Mouse (Mus musculus): ENCODE measurements at regions not wholly inside any gene's neighbourhood (a gene's known extent, or its start where the extent isn't known, plus 50 kb on each side); places are given as distances from the start of the nearest gene placed in this dataset.
A peak's percentile ranks its signal among the peaks of the same experiment; 100 is the strongest.

DNA sequence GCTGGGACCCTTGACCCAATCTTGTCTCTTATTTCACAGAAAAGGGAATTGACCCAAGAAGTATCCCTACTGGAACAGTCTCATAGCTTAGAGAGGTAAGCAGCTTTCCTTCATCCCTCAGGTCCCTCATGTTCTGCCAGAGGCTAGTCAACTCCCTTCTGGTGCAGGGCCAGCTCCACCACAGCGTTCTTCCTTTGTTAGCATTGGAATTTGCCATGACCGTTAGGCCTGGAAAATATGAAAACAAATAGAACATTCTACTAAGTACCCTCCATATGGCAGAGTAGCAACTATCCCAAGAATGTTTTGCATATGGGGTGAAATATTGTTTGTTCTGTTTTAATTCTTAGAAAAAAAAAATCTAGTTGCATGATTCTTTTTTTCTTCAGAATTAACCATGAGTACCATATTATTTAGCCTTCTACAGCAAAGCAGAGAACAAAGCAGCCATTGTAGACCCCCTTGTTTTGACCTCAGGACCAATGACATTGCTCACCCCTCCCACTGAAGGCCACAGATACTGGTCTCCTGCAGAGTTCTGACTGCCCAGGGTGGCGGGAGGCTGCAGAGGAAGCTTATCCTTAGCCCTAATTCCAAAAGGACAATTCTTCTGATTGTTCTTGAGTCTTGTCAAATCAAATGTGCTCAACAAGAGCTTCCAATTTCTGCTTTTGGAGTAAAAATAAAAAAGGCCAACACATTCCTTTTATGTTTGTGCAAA, 78.1 kb upstream of the Ehbp1 start:
- no peak for DNase-seq (ENCODE audit: low read depth, low spot score)

DNA sequence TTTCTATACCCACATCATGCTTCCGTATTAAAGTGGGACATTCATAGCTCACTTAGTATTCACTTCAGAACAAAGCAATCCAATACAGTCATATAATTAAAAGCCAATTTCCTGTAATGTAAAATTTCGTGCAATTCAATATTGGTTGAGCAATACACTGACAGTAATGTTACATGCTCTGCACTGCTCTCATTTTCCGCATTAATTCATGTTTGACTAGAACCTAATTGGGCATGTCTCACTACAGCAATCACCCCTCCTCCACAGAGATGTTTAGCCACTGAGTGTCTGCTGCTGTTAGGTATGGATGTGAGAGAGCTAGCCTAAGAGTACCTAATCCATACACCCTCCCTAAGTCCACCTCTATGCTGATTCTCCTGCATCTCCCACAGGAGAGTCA, 79.7 kb upstream of the Ehbp1 start:
- no peak for DNase-seq (ENCODE audit: low read depth, low spot score)

DNA sequence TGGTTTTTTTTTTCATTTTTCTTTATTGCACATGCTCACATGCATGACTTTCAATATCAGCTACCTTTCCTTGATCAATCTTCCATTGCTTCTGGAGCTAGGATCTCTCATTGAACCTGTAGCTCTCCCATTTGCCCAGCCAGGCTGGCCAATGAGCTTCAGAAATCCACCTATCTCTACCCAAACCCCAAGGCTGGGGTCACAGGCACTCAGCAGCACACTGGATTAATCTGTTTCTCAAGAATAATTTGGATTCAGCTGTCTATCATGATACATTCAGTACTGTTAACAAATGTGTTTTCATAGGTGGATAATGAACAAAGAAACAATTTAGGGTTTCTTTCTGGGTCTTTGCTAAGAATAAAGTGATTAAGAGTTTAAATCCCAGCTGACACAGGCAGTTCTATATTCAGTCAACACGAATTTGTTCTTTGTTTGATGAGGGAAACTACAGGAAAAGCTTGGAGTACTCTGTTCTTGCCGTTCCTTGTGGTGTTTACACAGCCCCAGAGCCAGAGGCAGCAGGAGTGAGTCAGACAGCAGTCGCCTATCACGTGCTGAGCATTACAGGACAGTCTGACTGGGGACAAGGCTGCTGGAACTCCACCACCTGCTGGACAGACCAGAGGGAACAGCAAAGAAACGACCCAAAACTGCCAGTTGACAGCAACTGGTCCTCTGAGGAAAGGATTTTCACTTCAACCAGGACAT, 74.6 kb upstream of the Tmem17 start:
- DNase-seq (ENCODE audit: low read depth, low spot score): peak; percentile 80

DNA sequence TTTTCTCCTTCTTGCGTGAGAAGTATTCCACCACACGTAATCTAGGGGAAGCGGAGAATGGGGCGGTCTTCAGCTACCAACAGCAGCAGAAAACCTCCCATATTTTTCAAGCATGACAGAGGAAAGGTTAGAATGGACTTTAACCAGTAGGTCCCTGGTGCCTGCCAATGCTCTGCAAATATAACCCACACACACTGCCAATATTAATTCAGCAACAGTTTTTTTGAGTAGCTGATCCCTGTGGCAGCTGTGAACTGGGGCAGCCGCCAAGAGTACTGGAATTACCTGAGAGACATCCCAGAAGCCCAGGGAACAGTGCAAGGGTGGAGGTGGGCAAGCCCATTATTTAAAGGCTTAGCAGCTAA, 74.1 kb upstream of the Tmem17 start:
- DNase-seq (ENCODE audit: low read depth, low spot score): no peak

DNA sequence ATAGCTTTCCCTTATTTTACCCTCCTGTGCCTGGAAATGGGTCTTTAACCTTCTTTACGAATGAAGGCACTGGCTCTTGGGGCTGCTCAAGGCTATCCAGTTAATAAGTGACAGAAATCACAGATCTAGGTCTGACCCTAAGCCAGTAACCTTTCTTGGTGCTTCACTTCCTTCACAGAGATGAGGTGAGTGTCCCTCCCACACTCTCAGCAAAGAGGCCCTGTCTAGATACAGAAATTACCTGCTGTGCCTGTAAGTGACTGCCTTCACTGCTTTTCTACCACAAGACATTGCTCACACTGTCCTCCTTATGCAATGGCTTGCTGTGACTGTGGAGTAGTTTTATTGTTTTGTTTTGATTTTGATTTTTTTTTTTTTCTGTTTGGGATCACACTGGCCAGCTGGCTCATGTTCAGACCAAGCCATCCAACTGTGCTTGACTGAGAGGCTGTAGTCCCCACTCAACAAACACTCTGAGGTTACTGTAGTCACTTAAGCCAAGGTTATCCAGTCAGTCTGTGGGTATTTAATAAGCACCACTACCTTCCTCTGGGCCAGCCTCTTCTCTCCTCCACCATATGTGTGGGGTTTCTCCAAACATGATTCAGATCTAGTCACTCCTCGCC, 73.3 kb upstream of the Tmem17 start:
- DNase-seq (ENCODE audit: low read depth, low spot score): no peak

DNA sequence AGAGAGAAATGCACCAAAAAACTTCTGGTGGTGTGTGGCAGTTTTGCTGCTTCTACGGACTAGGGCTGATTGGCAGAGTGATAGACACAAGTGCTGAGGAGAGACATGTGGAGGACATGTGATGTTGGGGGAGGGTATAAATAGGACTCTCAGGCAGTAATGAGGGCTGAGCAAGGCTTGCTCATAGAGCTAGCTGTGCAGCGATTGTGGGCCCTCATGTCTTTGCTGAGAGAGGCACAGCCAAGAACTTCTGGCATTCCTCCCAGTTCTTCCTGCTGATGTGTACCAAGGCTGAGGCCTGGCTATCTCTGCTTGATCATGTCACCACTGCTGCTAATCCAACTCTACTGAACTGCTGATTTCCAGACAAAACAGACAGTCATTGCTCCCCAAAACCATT, 71.4 kb upstream of the Tmem17 start:
- DNase-seq (ENCODE audit: low read depth, low spot score): no peak

DNA sequence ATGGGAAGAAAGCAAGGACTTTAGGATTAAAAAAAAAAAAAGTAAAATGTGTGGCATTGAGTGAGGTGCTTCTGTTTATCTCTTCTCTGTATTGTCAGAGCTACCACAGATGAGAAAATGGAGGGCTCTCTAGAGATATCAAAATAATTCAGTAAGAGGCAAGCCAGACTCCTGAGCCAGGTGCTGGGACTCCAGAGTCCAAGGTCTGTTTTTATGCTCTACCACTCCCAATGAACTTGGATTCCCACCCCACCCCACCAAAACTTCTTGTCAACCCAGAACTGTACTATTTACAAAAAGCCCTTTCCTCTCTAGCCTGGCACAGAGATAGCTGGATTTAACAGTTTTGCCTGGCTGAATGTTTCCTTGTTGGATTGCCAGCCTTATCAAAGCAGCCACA, 58.7 kb upstream of the Tmem17 start:
- DNase-seq (ENCODE audit: low read depth, low spot score): no peak

DNA sequence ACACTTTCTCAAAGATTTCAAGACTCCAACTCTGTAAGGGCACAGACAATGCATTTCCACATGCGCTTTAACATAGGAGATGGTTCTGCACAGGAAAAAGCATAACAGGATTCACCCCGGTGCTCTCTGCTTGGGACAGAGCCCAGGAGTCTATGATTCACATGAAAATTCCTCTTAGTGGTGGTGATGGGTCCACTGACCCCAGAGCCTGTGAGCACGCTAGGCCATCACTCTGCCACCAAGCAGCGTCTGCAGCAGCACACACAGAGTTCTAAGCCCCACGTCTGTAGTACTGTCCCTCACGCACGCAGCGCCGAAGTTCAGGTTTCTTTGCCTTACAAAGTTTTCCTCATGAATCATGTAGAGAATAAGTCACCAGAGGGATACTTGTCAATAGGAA, 55.6 kb upstream of the Tmem17 start:
- DNase-seq (ENCODE audit: low read depth, low spot score): no peak

DNA sequence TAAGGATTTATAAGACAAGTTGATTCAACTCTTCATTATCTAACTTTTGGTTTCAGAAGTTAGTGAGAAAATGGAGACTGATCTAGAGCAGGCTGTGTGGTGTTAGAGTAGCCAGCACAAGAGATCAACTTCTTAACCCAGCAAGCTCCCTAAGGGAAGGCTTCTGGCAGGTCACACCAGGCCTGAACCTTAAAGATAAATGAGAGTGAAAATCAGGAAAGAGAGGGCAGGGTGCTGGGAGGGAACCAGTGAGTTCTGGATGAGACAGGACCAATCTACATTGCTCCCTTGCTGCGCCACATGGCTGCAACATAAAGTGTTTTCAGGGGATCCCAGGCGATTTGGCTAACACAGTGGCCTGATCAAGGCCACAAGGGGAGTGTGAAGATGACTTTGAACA, 54.7 kb upstream of the Tmem17 start:
- DNase-seq (ENCODE audit: low read depth, low spot score): peak; percentile 23

DNA sequence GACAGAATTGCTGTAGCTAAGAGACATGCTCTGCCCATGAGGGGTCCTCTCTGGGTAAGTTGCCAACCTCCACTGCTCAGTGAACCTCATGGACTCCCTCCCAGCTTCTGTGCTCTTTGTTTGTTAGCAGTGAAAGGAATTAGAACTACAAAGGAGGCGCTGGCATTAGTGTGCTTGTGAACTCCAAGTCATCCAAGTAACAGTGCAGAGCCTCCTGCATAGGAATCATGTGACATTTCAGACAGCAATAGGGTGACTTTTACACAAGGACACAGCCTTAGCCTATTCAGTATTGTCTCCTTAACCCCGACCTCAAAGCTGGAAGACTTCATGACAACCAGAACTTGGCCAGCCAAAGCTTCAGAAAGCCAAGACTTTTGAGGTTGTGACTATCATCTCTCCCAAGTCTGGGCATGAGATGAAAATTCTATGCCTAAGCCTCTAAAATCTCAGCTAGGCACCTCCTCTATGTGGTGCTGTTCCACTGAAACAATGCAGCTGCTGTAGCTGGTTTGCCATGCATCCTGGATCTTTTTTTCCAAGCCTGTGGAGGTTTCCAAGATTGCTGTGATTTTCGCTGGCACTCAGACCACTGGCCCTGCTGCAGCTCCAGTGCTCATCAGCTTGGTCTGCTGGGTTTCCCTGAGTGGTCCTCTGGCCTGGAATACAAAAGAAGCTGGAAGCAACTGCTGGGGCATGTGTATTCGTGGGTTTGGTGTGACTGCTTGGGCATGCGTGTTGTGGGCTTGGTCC, 52.8 kb upstream of the Tmem17 start:
- DNase-seq (ENCODE audit: low read depth, low spot score): peak; percentile 68

DNA sequence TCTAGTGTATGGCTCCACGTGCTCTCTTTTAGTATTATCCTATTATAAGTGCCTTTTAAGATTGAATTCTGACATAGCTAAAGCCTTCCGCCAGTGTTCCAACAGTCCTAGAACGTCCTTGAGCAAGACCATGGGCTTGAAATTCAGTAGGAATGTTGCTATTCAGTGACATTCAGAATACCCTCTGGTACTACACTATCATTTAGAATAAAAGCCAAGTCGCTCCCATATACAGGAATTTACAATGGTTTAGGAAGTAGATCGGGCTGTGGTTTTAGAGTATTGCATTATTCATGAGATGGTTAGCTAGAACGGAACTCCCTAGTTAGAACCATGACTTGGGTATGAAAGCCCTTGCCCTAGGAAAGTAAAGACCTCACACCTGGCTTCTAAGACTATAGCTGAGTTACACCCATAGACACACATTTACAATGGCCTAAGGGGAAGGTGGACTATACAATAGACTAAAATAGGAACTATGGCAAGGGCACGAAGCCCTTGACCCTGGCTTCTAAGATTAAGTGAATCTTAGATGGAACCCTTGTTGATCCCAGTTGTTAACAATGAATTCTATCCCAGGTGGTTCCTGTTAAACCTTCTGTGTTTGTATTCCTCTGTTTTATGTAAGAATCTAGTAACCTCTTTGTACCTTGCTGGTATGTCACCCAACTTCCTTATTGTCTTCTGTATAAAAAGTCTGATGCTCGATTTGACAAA, 50.7 kb upstream of the Tmem17 start:
- DNase-seq (ENCODE audit: low read depth, low spot score): peak; percentile 82

Data from ZHBTc4 (cell line).